In the genomic region with DNA sequence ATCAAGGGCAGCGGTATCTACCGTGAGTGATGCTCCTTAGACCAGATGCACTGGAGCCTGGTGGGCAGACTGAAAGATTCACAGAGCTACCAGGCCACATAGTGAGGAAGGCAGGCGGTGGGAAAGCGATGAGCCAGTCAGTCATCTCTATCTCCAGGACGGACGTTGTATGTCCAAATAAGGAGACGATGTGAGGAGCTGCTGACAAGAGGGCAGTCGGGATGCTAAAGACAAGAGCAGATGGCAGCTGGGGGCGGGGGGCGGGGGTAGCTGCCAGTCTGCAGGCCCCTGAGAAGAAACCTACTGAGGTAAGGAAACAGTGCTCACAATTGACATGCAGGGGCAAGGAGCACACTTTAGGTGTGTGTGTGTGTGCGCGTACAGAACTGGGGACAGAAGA, we compare ENCODE assay signal across 20 mouse cellular contexts. TPM values are rescaled to one million over a fixed set of nuclear protein-coding genes. Genes with fewer than 3 reads are reported as not detected.
DNase-seq lines count a peak whose midpoint lies in the region; ATAC-seq and TF ChIP-seq lines count a peak whose summit lies in the region.
"Had no signal": no experiment of that assay in that cellular context is flagged by ENCODE, and none has a peak within 500 bp of the region (broad histone marks: within the 10 kb centered on the region; RNA-seq: fewer than 3 reads in every experiment).

No protein-coding gene starts in this region.

- H3K4me2 ChIP-seq in heart, embryonic 13.5 days, result peak overlapping the region; percentile 18; the same call in 1 of the 2 replicates
- H3K4me2 ChIP-seq in myocyte (ENCODE audit: low read depth), result no peak overlapping the region
- H3K4me2 ChIP-seq: limb, embryonic 12.5 days; liver, embryonic 12.5 days; lung, embryonic 15.5 days; midbrain, embryonic 11.5 days; neural tube, embryonic 12.5 days had no signal

- H3K4me3 ChIP-seq in heart, embryonic 13.5 days, result no peak overlapping the region
- no peak overlapping the region for H3K4me3 ChIP-seq in layer of hippocampus, adult 2 months
- H3K4me3 ChIP-seq in myocyte, result no peak overlapping the region
- H3K4me3 ChIP-seq: limb, embryonic 12.5 days; liver, embryonic 12.5 days; lung, embryonic 15.5 days; neural tube, embryonic 12.5 days had no signal

- no peaks in the 10 kb centered on the region for H3K9me3 ChIP-seq in heart, embryonic 13.5 days
- H3K9me3 ChIP-seq: limb, embryonic 12.5 days; liver, embryonic 12.5 days; lung, embryonic 15.5 days; neural tube, embryonic 12.5 days had no signal

- no peak overlapping the region for H3ac ChIP-seq in myocyte (ENCODE audit: control insufficient read depth, insufficient read length)

- H3K27me3 ChIP-seq in heart, embryonic 13.5 days (replicated peaks), result no peaks in the 10 kb centered on the region
- no peaks in the 10 kb centered on the region for H3K27me3 ChIP-seq in myocyte (ENCODE audit: control insufficient read depth, insufficient read depth, insufficient read length)
- H3K27me3 ChIP-seq: limb, embryonic 12.5 days; liver, embryonic 12.5 days; lung, embryonic 15.5 days; neural tube, embryonic 12.5 days had no signal

- intact Hi-C loops in heart, postnatal 25 days (cut with DNase I), result no loop called here

- H3K4me1 ChIP-seq in heart, embryonic 13.5 days, result peaks cover 85% of the 10 kb centered on the region

- peak overlapping the region; percentile 86 for H3K27ac ChIP-seq in heart, embryonic 13.5 days (replicated peaks)
- peak overlapping the region; percentile 85; the same call in 1 of the 2 replicates for H3K27ac ChIP-seq in layer of hippocampus, adult 2 months
- H3K27ac ChIP-seq: limb, embryonic 12.5 days; liver, embryonic 12.5 days; neural tube, embryonic 12.5 days had no signal

- TF ChIP-seq CTCF in layer of hippocampus, adult 2 months (conservative IDR thresholded peaks at IDR 0.05), result no peak

- peaks cover 22% of the 10 kb centered on the region for H3K36me3 ChIP-seq in heart, embryonic 13.5 days
- H3K36me3 ChIP-seq in myocyte (ENCODE audit: control insufficient read depth, insufficient read depth), result no peaks in the 10 kb centered on the region
- H3K36me3 ChIP-seq: G1E; limb, embryonic 12.5 days; liver, embryonic 12.5 days; lung, embryonic 15.5 days; neural tube, embryonic 12.5 days had no signal

- no peak for TF ChIP-seq POLR2A in myocyte (IDR thresholded peaks at IDR 0.05; ENCODE audit: insufficient read length, low read depth)

- no peaks in the 10 kb centered on the region for H3K79me2 ChIP-seq in myocyte (ENCODE audit: control insufficient read depth, insufficient read depth)

- DNase-seq in embryo, embryonic 10 days (ENCODE audit: low spot score), result peak; percentile 44
- DNase-seq in embryo, embryonic 11 days, result no peak
- DNase-seq in heart, postnatal 25 days (ENCODE audit: low spot score), result no peak
- DNase-seq in layer of hippocampus, adult 2 months (ENCODE audit: low spot score in 2 of 2), result no peak
- DNase-seq in layer of hippocampus, postnatal 14 days (ENCODE audit: low spot score in 2 of 2), result no peak
- DNase-seq: adrenal gland, postnatal 10 days; cerebellum, adult 9-11 months; kidney, postnatal 36 days; layer of hippocampus, adult 9-11 months; thymus, postnatal 25 days had no signal

- WGBS in heart, embryonic 13.5 days, result 34% methylated on average over 12 of the region's 12 CpGs

- peak overlapping the region; percentile 52 for H3K9ac ChIP-seq in heart, embryonic 13.5 days
- H3K9ac ChIP-seq: limb, embryonic 12.5 days; liver, embryonic 12.5 days; lung, embryonic 15.5 days; neural tube, embryonic 12.5 days had no signal

- ATAC-seq in heart, embryonic 13.5 days (ENCODE audit: extremely low read depth, insufficient number of reproducible peaks, low FRiP score, low TSS enrichment), result no peak
- ATAC-seq: activated CD4-positive, CD25-positive, alpha-beta regulatory T cell, adult 4 months; CD4-positive, CD25-positive, alpha-beta regulatory T cell, adult 4 months; liver, embryonic 12.5 days had no signal

TF ChIP-seq in myocyte, 11 proteins besides CTCF, POLR2A, EP300 and RAD21:
- no peak for TF ChIP-seq TCF12 (IDR thresholded peaks at IDR 0.05; ENCODE audit: insufficient read depth, poor library complexity, severe bottlenecking)
- no peak for TF ChIP-seq USF1 (IDR thresholded peaks at IDR 0.05; ENCODE audit: low read depth)
- TF ChIP-seq MYOD1 (IDR thresholded peaks at IDR 0.05; ENCODE audit: control insufficient read depth in 1 of 3, insufficient read length in 2 of 3, low read depth in 2 of 3), result peak in 2 of 3 experiments; percentile 25 to 68
- peak; percentile 73 for TF ChIP-seq SRF (IDR thresholded peaks at IDR 0.05; ENCODE audit: control insufficient read depth, insufficient read length, low read depth)
- no peak for TF ChIP-seq TCF3 (IDR thresholded peaks at IDR 0.05; ENCODE audit: insufficient read length, low read depth)

RNA-seq across cellular contexts. Expression of a gene that starts 22.6 kb away (rescaled TPM):
- 127 and 140 TPM in 2 replicates for polyA plus RNA-seq in heart, embryonic 13.5 days (2015; fragmentation: Nextera tagmentation; extraction: Ambion mirVana)
- total RNA-seq in heart, postnatal 25 days (2021), result 100 to 1,000 TPM; 129 to 132 TPM
- total RNA-seq in layer of hippocampus, adult 2 months (2021), result 10 to 100 TPM; 42.2 to 45.6 TPM
- 10 to 100 TPM; 62.9 to 72.9 TPM for total RNA-seq in layer of hippocampus, postnatal 14 days (2021)
- 227 TPM for polyA plus RNA-seq in myocyte (2012; fragmentation: generic; extraction: Trizol)
- polyA plus RNA-seq: G1E had no signal
